Mouse (Mus musculus): ENCODE results near the gene Gpatch3.

DNA sequence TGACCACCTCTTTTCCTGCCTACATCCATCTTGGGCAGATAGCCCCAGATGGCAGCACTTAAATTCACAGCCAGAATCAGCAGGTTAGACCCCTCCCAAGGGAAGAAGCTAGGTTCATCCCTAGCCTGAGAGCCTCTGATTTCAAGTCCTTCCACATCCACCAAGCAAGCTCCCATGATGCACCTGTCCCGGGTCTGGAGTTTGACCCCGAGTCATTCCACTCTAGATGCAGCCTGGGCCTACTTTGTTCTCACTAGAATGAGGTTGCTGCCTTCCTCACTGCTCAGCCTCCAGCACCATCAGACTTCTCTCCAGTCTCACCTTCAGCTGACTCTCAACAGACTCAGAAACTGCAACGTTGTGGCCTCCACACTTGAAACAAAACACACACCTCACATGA, 38.5 kb upstream of the Gpatch3 start:
- TF ChIP-seq CTCF (IDR thresholded peaks at IDR 0.05; ENCODE audit: low read depth) (no peak), EP300 (IDR thresholded peaks at IDR 0.05; ENCODE audit: low read depth) (no peak)
